Mouse (Mus musculus): ENCODE data around the gene Ogfod3. TPM values are rescaled to one million over a fixed set of nuclear protein-coding genes. Genes with fewer than 3 reads are reported as not detected.

Gene Ogfod3
- polyA plus RNA-seq, 1 experiment from 2014 or later = 30.5 TPM

GRCm38 (mm10) chr11:121228129-121229017 is 23.9 kb upstream of the Ogfod3 start:
- H3K9ac ChIP-seq = peak overlapping the region; percentile 53
- no peaks in the 10 kb centered on the region for H3K27me3 ChIP-seq (replicated peaks)
- no peaks in the 10 kb centered on the region for H3K9me3 ChIP-seq
- H3K4me2 ChIP-seq = peak overlapping the region; percentile 65
- peaks cover 12% of the 10 kb centered on the region for H3K4me1 ChIP-seq
- WGBS = 22% methylated on average over 21 of the region's 21 CpGs
- peak overlapping the region; percentile 86 for H3K27ac ChIP-seq
- H3K36me3 ChIP-seq = peaks cover 26% of the 10 kb centered on the region
- peak; percentile 17; the same call in 1 of the 2 replicates for ATAC-seq (ENCODE audit: insufficient read depth, low FRiP score, low read depth)
- peak overlapping the region; percentile 79 for H3K4me3 ChIP-seq (replicated peaks)

- Histone ChIP-seq H3K27ac (no peak overlapping the region), H3K27me3 (replicated peaks) (no peaks in the 10 kb centered on the region), H3K9me3 (no peaks in the 10 kb centered on the region), H3K4me3 (replicated peaks) (no peak overlapping the region), H3K4me2 (no peak overlapping the region), H3K36me3 (peaks cover 63% of the 10 kb centered on the region), H3K4me1 (no peaks in the 10 kb centered on the region), H3K9ac (no peak overlapping the region)
- WGBS = 95% methylated on average over 6 of the region's 6 CpGs
- no peak for ATAC-seq (ENCODE audit: insufficient read depth, low FRiP score, low read depth)
These were observed 17.0 kb upstream of the Ogfod3 start for GRCm38 (mm10) chr11:121221321-121222010.

- WGBS = 86% methylated on average over 5 of the region's 5 CpGs
- ATAC-seq (ENCODE audit: insufficient read depth, low FRiP score, low read depth) = no peak
These were observed 16.3 kb upstream of the Ogfod3 start for GRCm38 (mm10) chr11:121220771-121221170.

GRCm38 (mm10) chr11:121219776-121220175 is 15.3 kb upstream of the Ogfod3 start:
- Histone ChIP-seq H3K27ac (no peak overlapping the region), H3K4me1 (no peaks in the 10 kb centered on the region), H3K36me3 (peaks cover 54% of the 10 kb centered on the region), H3K9me3 (no peaks in the 10 kb centered on the region), H3K4me3 (replicated peaks) (no peak overlapping the region), H3K27me3 (replicated peaks) (no peaks in the 10 kb centered on the region), H3K4me2 (no peak overlapping the region), H3K9ac (no peak overlapping the region)
- 89% methylated on average over 11 of the region's 11 CpGs for WGBS
- no peak for ATAC-seq (ENCODE audit: insufficient read depth, low FRiP score, low read depth)

More at GRCm38 (mm10) chr11:121220771-121221170, 16.3 kb upstream of the Ogfod3 start:
- Histone ChIP-seq H3K9ac (no peak overlapping the region), H3K9me3 (no peaks in the 10 kb centered on the region), H3K4me2 (no peak overlapping the region), H3K4me1 (no peaks in the 10 kb centered on the region), H3K4me3 (replicated peaks) (no peak overlapping the region), H3K27me3 (replicated peaks) (no peaks in the 10 kb centered on the region), H3K36me3 (peaks cover 63% of the 10 kb centered on the region), H3K27ac (no peak overlapping the region)

DNA sequence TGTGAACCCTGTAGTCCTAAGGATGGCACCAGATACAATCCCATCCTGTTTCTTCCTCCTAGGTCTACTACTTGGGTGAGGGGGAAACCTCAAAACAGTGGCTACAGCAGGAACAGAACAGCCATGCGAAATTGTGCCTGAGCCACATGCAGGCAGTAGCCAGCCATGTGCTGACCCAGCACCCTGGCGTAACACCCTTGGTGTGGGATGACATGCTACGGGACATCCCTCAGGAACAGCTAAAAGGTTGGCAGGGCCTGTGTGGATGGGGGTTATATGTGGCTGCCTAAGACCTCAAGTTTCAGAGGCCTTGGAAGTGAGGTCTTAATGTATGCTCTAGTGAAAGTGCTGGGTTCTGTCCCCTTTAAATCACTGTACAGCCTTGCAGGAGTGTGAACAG is 12.3 kb upstream of the Ogfod3 start:
- Histone ChIP-seq H3K4me3 (replicated peaks) (no peak overlapping the region), H3K4me2 (no peak overlapping the region), H3K9ac (no peak overlapping the region), H3K9me3 (no peaks in the 10 kb centered on the region), H3K36me3 (peaks cover 29% of the 10 kb centered on the region), H3K27me3 (replicated peaks) (no peaks in the 10 kb centered on the region), H3K27ac (no peak overlapping the region), H3K4me1 (no peaks in the 10 kb centered on the region)
- ATAC-seq (ENCODE audit: insufficient read depth, low FRiP score, low read depth) = no peak
- 98% methylated on average over 3 of the region's 3 CpGs for WGBS

- H3K4me2 ChIP-seq = peak overlapping the region; percentile 86
- ATAC-seq (ENCODE audit: insufficient read depth, low FRiP score, low read depth) = no peak
- H3K9me3 ChIP-seq = no peaks in the 10 kb centered on the region
- WGBS = 1% methylated on average over 5 of the region's 5 CpGs
- H3K27me3 ChIP-seq (replicated peaks) = no peaks in the 10 kb centered on the region
- H3K36me3 ChIP-seq = peaks cover 4% of the 10 kb centered on the region; the same call in 1 of the 2 replicates
- H3K4me1 ChIP-seq = peaks cover 14% of the 10 kb centered on the region
- no peak overlapping the region for H3K9ac ChIP-seq
- H3K4me3 ChIP-seq (replicated peaks) = peak overlapping the region; percentile 78
- H3K27ac ChIP-seq = peak overlapping the region; percentile 51
These were observed 701 bp downstream of the Ogfod3 start for GRCm38 (mm10) chr11:121203859-121204160.

DNA sequence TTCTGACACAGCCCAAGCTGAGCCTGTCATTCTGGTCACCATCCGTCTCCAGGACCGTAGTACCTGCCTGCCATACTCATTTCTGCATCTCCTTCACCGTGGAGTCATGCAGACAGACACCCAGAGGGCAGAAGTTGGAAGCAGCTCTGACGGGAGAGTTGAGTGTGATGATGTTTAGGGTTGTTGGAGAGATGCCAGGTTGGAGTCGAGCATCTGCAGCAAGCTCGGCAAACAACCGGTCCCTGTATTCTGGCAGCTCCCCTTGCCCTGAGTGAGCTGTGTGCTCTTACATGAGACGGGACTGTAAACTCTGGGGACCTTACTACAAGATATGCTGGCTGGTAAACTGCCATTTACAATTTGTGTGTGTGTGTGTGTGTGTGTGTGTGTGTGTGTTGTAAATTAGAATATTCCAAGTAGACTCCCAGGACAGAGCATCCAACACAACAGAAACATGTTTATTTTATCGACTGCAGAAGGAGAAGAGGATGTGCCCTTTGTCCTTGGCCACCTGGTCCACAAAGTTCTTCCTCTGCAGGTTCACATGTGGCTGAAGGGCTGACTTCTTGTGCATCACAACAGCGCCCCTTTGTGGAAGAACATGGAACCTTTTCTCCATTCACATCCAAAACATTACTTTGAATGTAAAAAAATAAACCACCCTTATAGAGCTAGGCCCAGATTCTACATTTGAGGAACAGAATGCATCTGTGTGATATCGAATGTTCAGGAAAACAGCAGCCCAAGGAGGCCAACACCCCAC is 2.9 kb downstream of the Ogfod3 start:
- WGBS = 35% methylated on average over 11 of the region's 11 CpGs

DNA sequence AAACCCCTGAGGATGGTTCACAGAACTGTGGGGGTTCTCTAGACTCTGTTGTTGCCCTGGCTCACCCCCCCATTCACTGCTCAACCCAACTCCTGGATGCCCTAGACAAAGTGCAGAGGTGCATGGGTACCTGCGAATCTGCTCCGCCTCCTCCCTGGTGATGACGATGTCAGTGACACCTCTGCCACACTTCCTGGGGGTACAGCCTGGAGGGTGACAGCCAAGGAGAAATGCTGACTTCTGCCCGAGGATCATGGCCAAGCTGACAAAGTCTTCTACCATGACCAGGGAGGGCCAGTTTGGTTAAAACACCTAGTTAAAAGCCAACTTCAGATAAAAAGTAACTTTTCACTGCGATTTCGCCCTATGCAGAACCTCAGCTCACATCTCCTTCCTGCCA is 3.7 kb downstream of the Ogfod3 start:
- no peaks in the 10 kb centered on the region for H3K9me3 ChIP-seq
- WGBS = 90% methylated on average over 6 of the region's 6 CpGs
- no peaks in the 10 kb centered on the region for H3K27me3 ChIP-seq (replicated peaks)
- no peak overlapping the region for H3K4me2 ChIP-seq
- H3K9ac ChIP-seq = no peak overlapping the region
- peaks cover 14% of the 10 kb centered on the region for H3K4me1 ChIP-seq
- ATAC-seq (ENCODE audit: insufficient read depth, low FRiP score, low read depth) = no peak
- H3K4me3 ChIP-seq (replicated peaks) = no peak overlapping the region
- no peak overlapping the region for H3K27ac ChIP-seq
- H3K36me3 ChIP-seq = no peaks in the 10 kb centered on the region

More for the DNA sequence above, 2.9 kb downstream of the Ogfod3 start:
- Histone ChIP-seq H3K27ac (no peak overlapping the region), H3K4me1 (peaks cover 14% of the 10 kb centered on the region), H3K9me3 (no peaks in the 10 kb centered on the region), H3K9ac (no peak overlapping the region), H3K27me3 (replicated peaks) (no peaks in the 10 kb centered on the region), H3K36me3 (no peaks in the 10 kb centered on the region), H3K4me2 (no peak overlapping the region), H3K4me3 (replicated peaks) (no peak overlapping the region)
- no peak for ATAC-seq (ENCODE audit: insufficient read depth, low FRiP score, low read depth)

- 71% methylated on average over 4 of the region's 4 CpGs for WGBS
- no peaks in the 10 kb centered on the region for H3K27me3 ChIP-seq (replicated peaks)
- no peak for ATAC-seq (ENCODE audit: insufficient read depth, low FRiP score, low read depth)
- no peak overlapping the region for H3K4me3 ChIP-seq (replicated peaks)
- peaks cover 9% of the 10 kb centered on the region; the same call in 1 of the 2 replicates for H3K4me1 ChIP-seq
- H3K9ac ChIP-seq = no peak overlapping the region
- H3K36me3 ChIP-seq = no peaks in the 10 kb centered on the region
- no peaks in the 10 kb centered on the region for H3K9me3 ChIP-seq
- no peak overlapping the region for H3K4me2 ChIP-seq
- no peak overlapping the region for H3K27ac ChIP-seq
These were observed 4.7 kb downstream of the Ogfod3 start for GRCm38 (mm10) chr11:121199851-121200250.

DNA sequence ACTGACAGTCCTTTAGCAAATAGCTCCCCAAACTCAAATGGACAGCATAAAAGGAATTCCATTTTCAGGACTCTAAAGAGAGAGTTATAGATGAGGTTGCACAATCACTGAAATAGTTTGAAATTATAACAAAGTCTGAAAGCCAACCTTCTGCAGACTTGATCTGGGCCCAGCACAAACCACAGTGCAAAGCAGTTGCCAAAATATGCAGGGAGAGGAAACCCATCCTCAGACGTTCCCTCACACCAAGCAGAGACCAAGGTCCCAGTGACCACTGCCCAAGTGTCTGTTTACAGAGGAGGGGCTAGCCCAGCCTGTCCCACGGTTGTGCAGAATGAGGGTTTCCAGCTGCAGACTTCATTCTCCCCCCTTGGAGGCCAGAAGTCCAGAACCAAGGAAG is 5.9 kb downstream of the Ogfod3 start:
- WGBS = 21% methylated on average over 2 of the region's 2 CpGs
- Histone ChIP-seq H3K27ac (no peak overlapping the region), H3K4me1 (peaks cover 3% of the 10 kb centered on the region; the same call in 1 of the 2 replicates), H3K9me3 (no peaks in the 10 kb centered on the region), H3K4me2 (no peak overlapping the region), H3K9ac (no peak overlapping the region), H3K27me3 (replicated peaks) (no peaks in the 10 kb centered on the region), H3K4me3 (replicated peaks) (no peak overlapping the region), H3K36me3 (no peaks in the 10 kb centered on the region)
- no peak for ATAC-seq (ENCODE audit: insufficient read depth, low FRiP score, low read depth)

DNA sequence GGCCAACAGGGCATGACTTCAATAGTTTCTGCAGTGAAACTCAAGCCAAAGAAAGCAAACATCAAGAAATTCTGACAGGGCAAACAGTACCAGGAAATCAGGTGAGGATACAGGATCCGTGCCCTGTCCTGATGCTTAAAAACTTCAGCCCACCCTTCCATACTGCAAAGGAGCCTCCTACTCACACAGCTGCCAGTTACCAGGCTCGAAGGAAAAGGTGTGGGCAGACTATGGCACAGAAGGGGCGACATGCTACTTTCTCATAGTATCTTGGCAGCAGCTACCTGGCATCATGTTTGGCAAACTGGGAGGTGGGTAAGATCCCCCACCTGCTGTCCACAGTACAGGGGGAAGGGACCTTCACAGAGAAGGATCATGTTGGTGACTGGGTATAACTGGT is 11.1 kb downstream of the Ogfod3 start:
- ATAC-seq (ENCODE audit: insufficient read depth, low FRiP score, low read depth) = no peak
- no peak overlapping the region for H3K27ac ChIP-seq
- H3K36me3 ChIP-seq = no peaks in the 10 kb centered on the region
- no peaks in the 10 kb centered on the region for H3K4me1 ChIP-seq
- no peaks in the 10 kb centered on the region for H3K27me3 ChIP-seq (replicated peaks)
- H3K4me2 ChIP-seq = no peak overlapping the region
- no peak overlapping the region for H3K4me3 ChIP-seq (replicated peaks)
- H3K9me3 ChIP-seq = no peaks in the 10 kb centered on the region
- no peak overlapping the region for H3K9ac ChIP-seq
- WGBS = 74% methylated on average over 3 of the region's 3 CpGs

- Histone ChIP-seq H3K9me3 (no peaks in the 10 kb centered on the region), H3K4me1 (no peaks in the 10 kb centered on the region), H3K27me3 (replicated peaks) (no peaks in the 10 kb centered on the region), H3K4me2 (no peak overlapping the region), H3K9ac (no peak overlapping the region), H3K36me3 (no peaks in the 10 kb centered on the region), H3K27ac (no peak overlapping the region), H3K4me3 (replicated peaks) (no peak overlapping the region)
- no peak for ATAC-seq (ENCODE audit: insufficient read depth, low FRiP score, low read depth)
- WGBS = 72% methylated on average over 2 of the region's 2 CpGs
These were observed 11.8 kb downstream of the Ogfod3 start for GRCm38 (mm10) chr11:121192742-121193141.

Measured in stomach, embryonic 15.5 days (tissue).